Mouse (Mus musculus) spleen, adult 18-20 months (tissue): ENCODE measurements around the gene A930004D18Rik.
"Not testable (repeated sequence)": the region's sequence is repeated elsewhere in the genome, so short reads cannot be mapped to it uniquely, and the experiment has no call there.

Source experiments
- DNase-seq, 2 experiments: peaks; one replicate each; pipeline ENCODE4 v3.0.0; 2022; ENCODE audit warnings: mixed read lengths in 2 of 2

Gene A930004D18Rik

DNA sequence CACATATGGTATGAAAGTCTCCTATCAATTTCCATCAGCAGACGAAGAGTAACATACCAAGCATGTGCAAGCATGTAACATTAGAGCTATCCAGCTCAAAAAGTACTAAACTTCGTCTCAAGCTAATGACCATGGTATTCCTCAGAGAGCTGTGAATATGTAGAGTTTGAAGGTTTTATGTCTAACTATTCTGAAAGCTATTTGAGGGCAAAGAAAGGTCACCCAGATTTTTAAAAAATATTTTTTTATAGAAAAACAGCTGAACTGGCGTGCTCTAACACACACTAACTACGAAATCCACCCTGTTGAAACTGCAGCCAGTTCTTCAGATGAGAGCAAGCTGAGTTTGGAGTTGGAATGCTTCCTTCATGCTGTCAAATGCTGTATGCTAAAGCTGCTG, 33.3 kb downstream of the A930004D18Rik start:
- DNase-seq: no peak

- DNase-seq: no peak
Measured at GRCm38 (mm10) chr2:18002306-18002705, 35.2 kb downstream of the A930004D18Rik start.

GRCm38 (mm10) chr2:17996858-17997257, 40.7 kb downstream of the A930004D18Rik start, which contains the start of gene H2al2a:
H2al2a (minus strand) TSS chr2:17996958.
- DNase-seq: no peak

DNA sequence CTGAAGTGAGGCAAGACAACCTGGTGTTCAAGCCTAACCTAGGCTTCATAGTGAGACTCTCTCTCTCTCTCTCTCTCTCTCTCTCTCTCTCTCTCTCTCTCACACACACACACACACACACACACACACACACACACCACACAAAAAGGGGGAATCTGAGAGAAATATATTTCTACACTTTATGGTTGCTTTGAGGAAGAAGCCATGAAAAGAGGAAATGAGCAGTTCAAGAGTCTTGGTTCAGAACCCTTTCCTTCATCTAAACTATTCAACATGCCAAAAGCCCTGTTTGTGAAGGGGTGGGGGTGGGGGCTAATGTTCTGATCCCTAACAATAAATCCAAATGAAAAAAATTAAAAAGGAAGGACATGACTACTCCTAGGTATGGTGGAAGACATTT, 48.0 kb downstream of the A930004D18Rik start:
- no peak for DNase-seq

DNA sequence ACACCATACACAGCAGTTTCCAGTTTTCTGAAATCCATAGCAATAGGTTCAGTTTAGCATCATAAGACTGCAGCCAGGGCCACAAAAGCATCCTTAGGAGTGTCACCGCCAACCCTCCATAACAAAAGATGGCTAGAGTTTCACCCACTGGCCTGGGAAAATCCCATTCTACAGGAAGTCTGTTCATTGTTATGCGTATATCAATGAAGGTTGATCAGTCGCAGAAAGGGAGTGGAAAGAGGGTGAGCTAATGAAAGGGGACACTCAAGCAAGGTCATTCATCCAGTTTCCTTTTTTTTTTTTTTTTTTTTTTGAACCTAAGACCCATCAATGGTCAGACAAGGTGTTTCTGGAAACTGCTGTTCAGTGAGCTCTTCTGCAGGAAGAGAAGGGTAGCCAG, 48.4 kb downstream of the A930004D18Rik start:
- DNase-seq: no peak

DNA sequence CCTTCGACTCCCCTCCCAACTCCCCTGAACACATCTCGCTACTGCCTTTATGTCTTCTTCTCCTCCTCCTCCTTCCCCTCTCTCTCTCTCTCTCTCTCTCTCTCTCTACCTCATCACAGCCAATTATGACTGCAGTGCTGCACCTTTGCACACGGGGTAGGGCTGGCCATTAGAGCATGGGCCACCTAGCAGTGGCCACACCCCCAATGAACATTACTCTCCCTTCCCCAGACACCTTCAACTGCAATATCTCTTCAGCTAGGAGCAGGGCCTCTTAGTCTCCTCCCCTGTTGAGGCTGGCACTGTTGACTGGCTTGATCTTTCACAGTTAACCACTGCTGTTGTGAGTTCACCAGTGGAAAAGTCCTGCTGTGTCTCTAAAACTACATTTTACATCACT, 50.8 kb downstream of the A930004D18Rik start:
- no peak for DNase-seq

DNA sequence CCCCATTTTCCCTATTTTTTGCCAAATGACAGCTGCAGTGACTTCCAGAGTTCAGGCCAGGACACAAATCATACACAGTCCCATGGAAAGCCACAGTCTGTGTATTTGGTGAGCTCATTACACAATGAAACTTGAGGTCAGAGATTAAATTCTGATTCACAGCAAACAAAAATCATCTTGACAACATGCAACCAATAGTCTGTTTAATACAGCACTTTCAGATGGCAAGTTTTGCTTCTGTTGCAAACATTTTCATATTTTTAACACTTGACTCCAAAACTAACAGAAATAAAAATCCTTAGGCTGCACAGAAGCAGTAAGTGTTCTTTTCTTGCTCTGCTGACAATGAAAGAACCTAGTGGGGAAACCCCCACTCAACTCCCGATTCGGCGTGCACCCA, 52.8 kb downstream of the A930004D18Rik start:
- DNase-seq: no peak

GRCm38 (mm10) chr2:17982747-17983146, 54.8 kb downstream of the A930004D18Rik start:
- DNase-seq: no peak

- DNase-seq: no peak
Measured at GRCm38 (mm10) chr2:17978706-17979105, 58.8 kb downstream of the A930004D18Rik start.

- DNase-seq: not testable (repeated sequence)
Measured at GRCm38 (mm10) chr2:17978251-17978650, 59.3 kb downstream of the A930004D18Rik start.

GRCm38 (mm10) chr2:17977645-17978044, 59.9 kb downstream of the A930004D18Rik start:
- not testable (repeated sequence) for DNase-seq

GRCm38 (mm10) chr2:17975601-17976327, 61.8 kb downstream of the A930004D18Rik start:
- DNase-seq: no peak
